Mouse (Mus musculus): ENCODE measurements around the gene Ncoa1. TPM values are rescaled to one million over a fixed set of nuclear protein-coding genes. Genes with fewer than 3 reads are reported as not detected.
A peak's percentile ranks its signal among the peaks of the same experiment; 100 is the strongest.

The Ncoa1 gene
- polyA plus RNA-seq, 1 experiment, result 35.2 TPM

- TF ChIP-seq CTCF (IDR thresholded peaks at IDR 0.05; ENCODE audit: low read depth, low read length) (peak; percentile 43; the same call in 1 of the 2 replicates), POLR2A (IDR thresholded peaks at IDR 0.05; ENCODE audit: borderline replicate concordance, low read depth, low read length) (no peak)
- H3K4me1 ChIP-seq (ENCODE audit: control insufficient read depth, insufficient read depth, low read length), result peaks cover 31% of the 10 kb centered on the region
- no peak overlapping the region for H3K4me3 ChIP-seq (ENCODE audit: insufficient read depth, low read length)
- H3K27ac ChIP-seq (ENCODE audit: insufficient read depth, low read depth, low read length), result peak overlapping the region; percentile 62
These were observed 268.4 kb downstream of the Ncoa1 start for GRCm38 (mm10) chr12:4208405-4209133.

- Histone ChIP-seq H3K4me1 (ENCODE audit: control insufficient read depth, insufficient read depth, low read length) (peaks cover 24% of the 10 kb centered on the region), H3K4me3 (ENCODE audit: insufficient read depth, low read length) (no peak overlapping the region), H3K27ac (ENCODE audit: insufficient read depth, low read depth, low read length) (no peak overlapping the region)
- no peak for TF ChIP-seq CTCF (IDR thresholded peaks at IDR 0.05; ENCODE audit: low read depth, low read length)
- TF ChIP-seq POLR2A (IDR thresholded peaks at IDR 0.05; ENCODE audit: borderline replicate concordance, low read depth, low read length), result no peak
These were observed 270.9 kb downstream of the Ncoa1 start for GRCm38 (mm10) chr12:4206106-4206505.

GRCm38 (mm10) chr12:4202206-4202605, 274.8 kb downstream of the Ncoa1 start:
- H3K27ac ChIP-seq (ENCODE audit: insufficient read depth, low read depth, low read length), result no peak overlapping the region
- peaks cover 18% of the 10 kb centered on the region for H3K4me1 ChIP-seq (ENCODE audit: control insufficient read depth, insufficient read depth, low read length)
- no peak overlapping the region for H3K4me3 ChIP-seq (ENCODE audit: insufficient read depth, low read length)
- TF ChIP-seq POLR2A (IDR thresholded peaks at IDR 0.05; ENCODE audit: borderline replicate concordance, low read depth, low read length) (no peak), CTCF (IDR thresholded peaks at IDR 0.05; ENCODE audit: low read depth, low read length) (no peak)

GRCm38 (mm10) chr12:4201454-4202200, 275.4 kb downstream of the Ncoa1 start:
- Histone ChIP-seq H3K27ac (ENCODE audit: insufficient read depth, low read depth, low read length) (no peak overlapping the region), H3K4me3 (ENCODE audit: insufficient read depth, low read length) (no peak overlapping the region), H3K4me1 (ENCODE audit: control insufficient read depth, insufficient read depth, low read length) (peaks cover 22% of the 10 kb centered on the region)
- no peak for TF ChIP-seq CTCF (IDR thresholded peaks at IDR 0.05; ENCODE audit: low read depth, low read length)
- TF ChIP-seq POLR2A (IDR thresholded peaks at IDR 0.05; ENCODE audit: borderline replicate concordance, low read depth, low read length), result no peak

GRCm38 (mm10) chr12:4199271-4199670, 277.7 kb downstream of the Ncoa1 start:
- no peak overlapping the region for H3K4me3 ChIP-seq (ENCODE audit: insufficient read depth, low read length)
- H3K4me1 ChIP-seq (ENCODE audit: control insufficient read depth, insufficient read depth, low read length), result peaks cover 39% of the 10 kb centered on the region
- TF ChIP-seq POLR2A (IDR thresholded peaks at IDR 0.05; ENCODE audit: borderline replicate concordance, low read depth, low read length), result no peak
- TF ChIP-seq CTCF (IDR thresholded peaks at IDR 0.05; ENCODE audit: low read depth, low read length), result no peak
- peak overlapping the region; percentile 81 for H3K27ac ChIP-seq (ENCODE audit: insufficient read depth, low read depth, low read length)

- TF ChIP-seq POLR2A (IDR thresholded peaks at IDR 0.05; ENCODE audit: borderline replicate concordance, low read depth, low read length), result no peak
- TF ChIP-seq CTCF (IDR thresholded peaks at IDR 0.05; ENCODE audit: low read depth, low read length), result no peak
- Histone ChIP-seq H3K4me3 (ENCODE audit: insufficient read depth, low read length) (no peak overlapping the region), H3K4me1 (ENCODE audit: control insufficient read depth, insufficient read depth, low read length) (peaks cover 39% of the 10 kb centered on the region), H3K27ac (ENCODE audit: insufficient read depth, low read depth, low read length) (peak overlapping the region; percentile 81)
These were observed 278.3 kb downstream of the Ncoa1 start for GRCm38 (mm10) chr12:4198702-4199101.

Other genes starting within 250 kb of the Ncoa1 start
- gene Ptrhd1, start 243.2 kb downstream of the Ncoa1 start, polyA plus RNA-seq (2012; ENCODE audit: insufficient read depth, insufficient read length, missing spikeins), result 8.1 and 9.3 TPM in 2 replicates
- 23.3 and 28.4 TPM in 2 replicates for gene Cenpo, start 242.9 kb downstream of the Ncoa1 start, polyA plus RNA-seq (2012; ENCODE audit: insufficient read depth, insufficient read length, missing spikeins)
- gene Itsn2, start 115.5 kb upstream of the Ncoa1 start, polyA plus RNA-seq (2012; ENCODE audit: insufficient read depth, insufficient read length, missing spikeins), result 112 and 119 TPM in 2 replicates
- not detected in 2 replicates for gene Gm3625, start 115.7 kb upstream of the Ncoa1 start, polyA plus RNA-seq (2012; ENCODE audit: insufficient read depth, insufficient read length, missing spikeins)